Mouse (Mus musculus): ENCODE data around the gene Taf3.
A peak's percentile ranks its signal among the peaks of the same experiment; 100 is the strongest.

Taf3 gene

DNA sequence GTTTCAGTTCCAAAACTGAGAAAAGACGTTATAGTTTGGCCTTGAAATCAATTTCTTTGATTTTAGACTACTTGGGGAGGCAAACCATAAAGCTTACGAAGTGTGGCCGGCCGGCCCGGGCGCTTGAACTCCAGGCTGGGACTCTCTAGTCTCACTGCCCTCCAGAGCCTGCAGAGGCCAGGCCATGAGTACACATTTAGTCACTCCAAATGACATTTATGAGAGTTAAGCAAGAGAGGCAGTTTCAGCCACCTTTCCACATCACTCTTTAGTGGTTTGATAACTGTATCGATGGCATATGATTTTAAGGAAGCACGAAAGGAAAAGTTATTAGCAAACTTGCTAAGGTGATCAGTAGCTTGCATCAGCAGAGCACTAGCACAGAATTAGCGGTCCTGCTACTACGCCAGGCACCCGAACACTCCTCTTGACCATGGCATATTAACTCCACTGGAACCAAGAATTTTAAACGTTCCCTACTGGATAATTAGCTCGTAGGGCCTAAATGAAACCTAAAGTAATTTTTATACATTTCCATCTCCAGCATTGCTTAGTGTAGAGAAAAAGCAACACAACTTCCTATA, 38.6 kb downstream of the Taf3 start:
- no peak for DNase-seq

DNA sequence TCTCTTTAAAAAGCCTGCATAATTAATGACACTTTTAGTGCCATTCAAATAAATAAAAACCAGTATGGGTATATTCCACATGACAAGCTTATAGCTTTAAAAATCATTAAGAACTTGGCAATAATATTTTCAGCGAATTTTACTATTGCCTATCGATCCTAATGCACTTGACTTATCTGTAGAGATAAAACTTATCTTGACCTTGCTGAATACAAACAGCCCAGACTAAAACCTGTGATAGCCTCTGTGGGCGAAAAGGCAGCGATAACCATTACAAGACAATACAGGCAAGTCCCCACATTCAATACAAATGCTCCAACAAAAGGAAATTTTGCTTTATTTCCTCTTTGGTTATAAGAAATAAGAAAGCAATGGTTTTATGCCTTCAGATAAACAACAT, 39.8 kb downstream of the Taf3 start:
- no peak for DNase-seq

DNA sequence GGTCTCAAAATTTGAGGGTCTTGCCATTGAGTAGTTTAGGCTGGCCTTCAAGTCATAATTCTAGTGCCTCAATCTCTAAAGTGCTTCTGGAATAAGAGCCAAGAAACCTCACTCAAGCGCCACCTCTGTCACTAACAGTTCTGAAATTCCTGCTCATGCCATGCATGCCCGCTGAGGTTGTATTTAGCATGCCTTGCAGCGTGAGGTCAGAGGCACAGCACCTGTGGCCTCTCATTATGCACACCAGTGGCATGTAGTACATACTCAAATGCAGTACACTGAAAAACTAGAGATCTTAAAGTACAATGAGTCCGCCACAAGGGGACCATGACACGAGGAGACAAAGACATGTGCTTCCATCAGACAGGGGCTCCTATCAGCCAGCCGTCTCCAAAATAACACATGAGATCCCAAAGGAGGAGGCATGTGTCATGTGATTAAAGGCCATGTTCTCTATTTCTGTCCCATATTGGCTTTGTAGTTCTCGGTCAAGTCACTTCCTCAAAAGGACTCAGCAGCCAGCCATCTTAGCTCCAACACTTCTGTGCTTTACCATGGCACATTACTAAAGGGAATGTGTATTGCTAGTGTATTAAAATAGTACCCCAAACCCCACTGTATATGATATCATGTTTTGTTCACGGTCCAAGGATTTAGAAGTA, 43.3 kb downstream of the Taf3 start:
- peak; percentile 22 for DNase-seq

DNA sequence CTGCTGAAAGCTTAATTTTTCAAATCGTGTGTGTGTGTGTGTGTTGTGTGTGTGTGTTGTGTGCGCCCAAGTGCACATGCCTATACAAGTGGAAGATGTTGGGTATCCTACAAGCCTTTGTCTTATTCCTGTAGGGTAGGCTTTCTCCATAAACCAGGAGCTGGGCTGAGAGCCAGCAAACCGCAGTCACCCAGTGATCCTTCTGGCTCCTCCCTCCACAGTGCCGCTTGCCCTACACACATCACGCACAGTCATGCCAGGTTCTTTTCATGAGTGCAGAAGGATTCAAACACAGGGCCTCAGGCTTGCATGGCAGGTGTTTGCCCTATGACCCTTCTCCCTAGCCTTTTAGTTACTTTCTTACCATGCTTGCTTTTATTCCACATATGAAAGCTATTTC, 45.0 kb downstream of the Taf3 start:
- peak; percentile 38 for DNase-seq

DNA sequence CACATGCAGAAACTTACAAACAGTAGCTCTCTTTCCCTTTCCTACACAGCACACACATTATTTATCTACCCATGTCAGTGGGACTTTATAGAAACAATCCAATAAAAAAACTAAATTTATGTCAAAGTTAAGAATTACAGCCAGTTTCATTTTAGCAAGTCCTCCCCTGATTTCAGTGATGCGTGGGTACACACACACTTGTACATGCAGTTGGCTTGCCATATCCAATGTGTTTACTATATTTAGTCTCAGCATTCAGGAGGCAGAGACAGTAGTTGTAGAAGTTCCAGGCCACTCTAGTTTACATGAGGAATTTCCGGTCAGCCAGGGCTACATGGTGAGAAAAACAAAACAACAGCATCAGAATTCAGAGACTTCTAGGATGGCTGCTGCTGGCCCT, 46.8 kb downstream of the Taf3 start:
- no peak for DNase-seq

DNA sequence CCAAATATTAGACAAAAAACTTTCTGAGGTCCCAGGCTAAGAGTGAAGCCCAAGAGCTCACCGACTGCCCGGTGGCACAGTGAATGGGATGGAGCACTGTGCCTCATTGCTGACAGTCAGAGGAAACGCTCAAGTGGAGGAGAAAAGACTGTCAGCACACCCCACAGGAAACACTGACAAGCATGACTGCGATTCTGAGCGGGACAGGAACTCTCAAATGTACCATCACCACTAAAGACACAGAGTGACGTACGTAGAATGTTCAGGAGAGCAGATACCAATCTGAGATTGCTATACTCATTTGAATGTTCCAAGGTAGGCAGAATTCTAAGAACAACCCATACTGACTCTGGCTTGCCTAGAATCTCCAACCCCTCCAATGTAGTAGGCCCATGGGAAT, 50.9 kb downstream of the Taf3 start:
- no peak for DNase-seq

DNA sequence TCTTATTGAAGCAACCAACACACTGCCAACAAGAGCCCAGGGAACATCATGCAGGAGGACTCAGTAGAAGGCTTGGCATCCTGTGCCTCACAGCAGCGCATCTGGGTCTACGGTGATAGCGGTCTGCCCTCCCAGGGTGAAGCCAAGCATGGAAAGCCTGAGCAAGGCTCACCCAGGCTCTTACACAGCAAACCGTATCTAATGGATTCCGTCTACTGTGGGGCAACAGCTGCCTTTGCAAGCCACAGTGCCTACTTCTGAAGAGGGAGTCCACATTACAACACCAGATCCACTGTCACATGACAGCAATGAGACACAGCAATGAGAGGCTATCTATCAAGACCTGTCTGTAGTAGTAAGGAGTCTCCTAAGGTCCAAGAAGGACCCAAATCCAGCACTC, 52.3 kb downstream of the Taf3 start:
- DNase-seq, result no peak

DNA sequence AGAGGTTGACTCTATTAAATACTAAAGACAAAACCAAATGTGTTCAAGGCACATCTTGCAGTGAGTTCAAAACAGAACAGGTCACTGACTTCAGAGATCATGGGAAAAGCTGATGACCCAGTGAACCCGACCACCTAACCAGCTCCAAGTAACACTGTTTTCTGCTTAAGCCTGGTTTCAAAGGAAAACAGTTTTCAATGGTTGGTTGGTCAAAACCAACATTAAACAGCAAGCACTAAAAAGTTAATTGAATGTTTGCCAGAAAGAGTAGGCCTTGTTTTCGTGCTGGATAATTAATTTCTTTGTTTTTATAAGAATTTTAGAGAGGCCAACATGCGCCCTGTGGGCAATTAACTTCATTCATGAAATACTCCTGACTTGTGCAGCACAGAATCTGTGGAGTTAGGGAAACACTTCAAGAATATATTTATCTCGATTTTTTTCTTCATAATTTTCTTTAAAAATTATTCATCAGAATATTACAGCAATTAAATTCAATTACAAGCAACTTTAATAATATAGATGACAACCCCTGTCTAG, 57.6 kb downstream of the Taf3 start:
- DNase-seq, result no peak

DNA sequence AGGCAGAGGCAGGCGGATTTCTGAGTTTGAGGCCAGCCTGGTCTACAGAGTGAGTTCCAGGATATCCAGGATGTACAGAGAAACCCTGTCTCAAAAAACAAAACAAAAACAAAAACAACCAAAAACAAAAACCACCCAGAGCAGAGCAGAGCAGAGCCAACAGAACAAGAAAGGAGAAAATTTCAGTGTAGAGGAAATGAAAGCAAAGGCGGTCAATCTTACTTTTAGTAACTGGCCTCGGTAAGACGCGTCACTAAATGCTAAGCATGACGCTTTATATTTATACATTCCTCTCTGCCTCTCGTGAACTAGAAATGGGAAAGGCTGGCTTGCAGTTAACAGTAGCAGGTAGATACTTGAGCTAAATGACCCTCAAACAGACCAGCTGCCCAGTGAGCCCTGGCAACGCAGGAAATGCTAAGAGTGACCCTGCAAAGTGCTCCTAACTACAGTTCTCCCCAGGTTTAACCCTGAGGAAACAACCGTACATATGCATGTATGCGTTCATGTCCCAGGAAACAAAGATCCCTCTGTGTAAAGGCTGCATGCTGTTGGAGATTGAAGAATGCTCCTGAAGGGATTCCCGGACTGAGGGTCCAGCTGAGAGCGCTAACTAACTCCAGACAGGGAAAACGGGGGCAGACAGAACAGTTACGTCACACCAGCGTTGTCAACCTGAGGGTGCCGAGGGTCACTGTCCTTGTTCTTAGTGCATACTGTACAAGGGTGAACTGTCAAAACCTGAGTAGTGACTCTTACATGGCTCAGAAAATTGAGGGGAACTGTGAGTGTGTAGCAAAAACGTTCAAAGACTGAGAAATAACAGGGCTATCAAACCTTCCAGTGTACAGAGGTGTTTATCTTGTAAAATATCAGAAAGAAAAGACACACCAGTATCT, 58.5 kb downstream of the Taf3 start:
- DNase-seq, result no peak

DNA sequence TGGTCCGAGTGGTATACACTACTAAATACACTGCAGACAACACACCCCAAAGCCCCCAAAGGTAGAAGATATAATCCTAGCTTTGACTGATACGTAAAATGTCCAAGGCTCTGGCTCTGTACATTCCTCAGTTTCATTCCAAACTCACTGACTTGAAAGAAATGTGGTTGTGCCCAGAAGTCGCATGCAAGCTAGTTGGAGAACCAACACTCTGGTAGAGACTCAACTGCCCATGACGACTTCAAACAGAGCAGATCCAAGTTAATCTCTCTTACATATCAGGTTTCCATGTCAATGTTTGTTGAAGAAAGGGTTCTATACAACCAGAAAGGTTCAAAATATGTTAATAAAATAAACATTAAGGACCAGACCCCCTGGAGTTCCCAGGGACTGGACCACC, 60.1 kb downstream of the Taf3 start:
- DNase-seq, result no peak

DNA sequence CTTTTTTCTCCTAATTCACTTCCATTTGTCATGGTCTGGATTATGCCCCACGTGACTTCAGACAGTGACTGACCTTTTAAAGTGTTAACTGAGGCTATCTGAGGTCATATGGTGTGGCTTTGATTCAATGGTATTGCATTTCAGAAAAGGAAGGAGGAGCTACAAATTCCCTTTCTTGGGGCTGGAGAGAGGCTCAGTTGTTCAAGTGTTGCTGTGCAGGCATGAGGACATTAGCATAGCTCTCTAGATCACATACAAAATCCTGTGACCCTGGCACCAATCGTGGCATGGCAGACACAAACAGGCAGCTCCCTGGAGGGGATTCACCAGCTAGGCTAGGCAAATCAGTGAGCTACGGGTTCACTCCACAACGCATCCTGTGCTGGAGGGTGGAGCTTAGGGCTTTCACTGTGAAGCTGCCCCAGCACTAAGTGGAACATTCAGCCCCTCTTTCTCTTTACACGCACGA, 62.4 kb downstream of the Taf3 start:
- DNase-seq, result no peak

DNA sequence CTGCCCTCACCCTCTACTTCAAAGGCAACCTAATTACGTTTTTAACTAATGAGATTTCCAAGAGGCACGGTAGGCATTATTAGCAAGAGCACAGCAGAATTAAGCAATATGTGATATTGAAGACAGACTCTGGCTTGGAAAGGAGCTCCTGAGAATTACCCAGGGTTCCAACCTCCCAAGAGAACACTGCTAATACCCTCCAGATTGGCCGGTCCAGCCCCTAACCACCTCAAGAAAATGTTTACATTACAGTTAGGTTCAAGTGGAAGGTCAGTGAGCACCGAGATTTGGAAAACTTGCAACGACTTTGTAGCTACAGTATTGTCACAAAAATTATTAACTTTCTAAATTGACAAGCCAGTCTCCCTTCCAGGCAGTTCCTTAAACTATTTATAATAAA, 66.0 kb downstream of the Taf3 start:
- no peak for DNase-seq

DNA sequence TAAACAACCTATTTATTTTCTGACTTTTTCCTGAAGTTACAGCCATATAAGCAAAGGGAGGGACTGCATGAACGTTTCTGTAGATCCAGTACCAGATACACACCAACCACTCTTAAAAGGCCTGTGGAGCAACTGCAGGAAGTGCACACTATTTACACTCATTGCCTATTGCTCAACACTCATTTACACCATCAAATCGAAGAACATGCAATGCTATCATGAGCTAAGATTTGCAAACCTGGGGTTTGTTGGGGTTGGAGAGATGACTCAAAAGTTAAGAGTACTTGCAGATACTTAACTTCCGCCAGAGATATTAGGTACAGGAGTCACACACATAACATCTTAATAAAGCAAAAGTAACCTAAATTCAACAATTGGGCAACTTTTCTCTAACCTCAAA, 76.5 kb downstream of the Taf3 start:
- DNase-seq, result no peak

DNA sequence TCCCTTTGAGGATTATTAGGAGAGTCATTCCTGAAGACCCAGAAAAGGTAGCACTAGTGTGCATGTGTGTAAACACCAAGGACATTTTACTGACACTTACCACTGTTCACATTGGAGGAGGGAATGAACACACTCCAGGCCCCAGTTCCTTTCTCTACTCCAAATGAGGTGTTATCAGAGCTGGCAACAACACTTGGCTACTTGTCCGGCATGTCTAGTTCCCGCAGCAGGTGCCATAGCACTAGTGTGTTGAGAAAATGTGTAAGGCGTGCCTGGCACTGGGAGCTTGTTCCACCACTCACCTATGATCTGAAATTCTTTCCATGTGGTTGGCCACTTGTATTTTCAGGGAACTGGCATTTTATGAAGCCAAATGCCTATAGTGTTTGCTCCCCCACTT, 77.8 kb downstream of the Taf3 start:
- no peak for DNase-seq

DNA sequence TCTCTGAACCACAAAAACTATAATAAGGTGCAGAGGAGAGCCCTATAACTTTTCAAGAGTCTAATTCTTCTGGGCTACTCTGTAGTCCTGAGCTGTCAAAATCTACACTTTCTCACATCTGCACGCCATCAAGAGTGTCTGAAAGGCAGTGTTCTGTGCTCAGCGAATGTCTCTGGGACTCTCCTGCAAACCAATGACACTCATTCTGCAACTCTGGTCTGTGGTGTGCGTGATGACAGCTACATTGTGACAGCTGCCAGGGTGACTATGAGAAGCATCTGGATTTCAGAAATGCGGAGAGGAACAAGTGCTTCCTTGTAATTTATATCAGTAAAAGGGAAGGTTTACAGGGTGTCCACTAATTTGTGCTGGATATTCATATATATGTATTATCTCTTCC, 78.2 kb downstream of the Taf3 start:
- DNase-seq, result no peak

DNA sequence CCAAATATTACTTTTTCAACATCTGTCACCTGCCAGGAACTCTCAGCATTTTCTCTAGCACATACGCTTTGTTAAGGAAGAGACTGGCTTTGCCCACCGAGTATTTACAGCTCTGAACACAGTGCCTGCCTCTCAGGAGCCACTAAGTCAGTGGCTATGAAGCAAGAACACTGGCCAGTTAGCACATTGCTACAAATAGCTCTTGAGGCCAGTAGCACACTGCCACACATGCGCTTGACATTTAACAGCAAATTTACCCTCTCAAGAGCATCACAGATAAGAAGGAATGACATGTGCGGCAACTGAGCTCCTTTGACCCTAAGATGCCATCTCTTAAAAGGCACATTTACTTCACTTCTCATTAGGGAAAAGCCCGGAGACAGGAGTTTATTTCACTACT, 78.7 kb downstream of the Taf3 start:
- DNase-seq, result no peak

DNA sequence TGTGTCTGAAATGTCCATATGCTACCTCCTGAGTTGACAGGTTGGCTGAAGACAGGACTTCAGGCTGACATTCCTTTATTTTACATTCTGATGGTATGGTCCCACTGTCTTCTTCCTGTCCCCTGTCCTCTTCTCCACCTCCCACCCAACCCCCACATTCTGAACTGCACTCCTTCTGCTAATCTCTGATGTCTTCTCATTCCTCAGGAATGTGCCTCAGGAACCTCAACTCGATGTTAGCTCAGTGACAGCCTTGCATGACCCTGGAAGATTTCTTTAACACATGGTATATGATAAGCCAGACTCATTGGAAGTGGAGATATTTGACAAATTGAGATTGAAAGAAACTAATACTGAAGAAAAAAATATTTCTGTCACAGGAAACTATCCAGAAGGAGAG, 81.8 kb downstream of the Taf3 start:
- DNase-seq, result no peak

DNA sequence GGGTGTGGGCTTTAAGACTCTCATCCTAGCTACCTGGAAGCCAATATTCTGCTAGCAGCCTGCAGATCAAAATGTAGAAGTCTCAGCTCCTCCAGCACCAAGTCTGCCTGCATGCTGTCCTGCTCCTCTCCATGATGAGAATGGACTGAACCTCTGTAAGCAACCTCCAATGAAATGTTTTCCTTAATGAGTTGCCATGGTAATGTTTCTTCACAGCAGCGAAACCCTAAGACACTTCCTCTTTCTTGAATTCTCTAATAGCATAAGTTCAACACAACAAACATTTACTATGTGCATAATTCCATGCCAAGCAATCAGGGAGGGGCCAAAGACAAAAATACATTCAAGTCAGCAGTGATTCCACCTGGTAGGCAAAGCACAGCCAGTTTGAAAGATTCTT, 82.8 kb downstream of the Taf3 start:
- DNase-seq, result no peak

DNA sequence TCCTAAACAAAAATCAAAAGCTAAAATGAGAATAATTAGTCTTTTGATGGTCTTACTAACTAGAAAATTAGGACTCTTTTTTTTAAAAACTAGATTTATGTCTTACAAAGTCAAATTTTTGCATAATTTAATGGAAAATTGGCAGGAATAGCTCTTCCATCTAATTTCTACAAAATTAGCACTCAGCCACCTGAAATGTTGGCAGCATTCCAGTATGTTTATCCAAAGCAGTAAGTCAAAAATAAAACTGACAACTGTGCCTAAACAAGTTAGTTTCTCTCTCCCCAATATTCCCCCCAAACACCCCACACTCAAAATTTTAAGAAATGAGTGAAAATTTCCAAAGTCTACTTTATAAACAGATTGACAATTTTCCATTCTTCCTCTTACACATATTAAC, 85.5 kb downstream of the Taf3 start:
- no peak for DNase-seq

DNA sequence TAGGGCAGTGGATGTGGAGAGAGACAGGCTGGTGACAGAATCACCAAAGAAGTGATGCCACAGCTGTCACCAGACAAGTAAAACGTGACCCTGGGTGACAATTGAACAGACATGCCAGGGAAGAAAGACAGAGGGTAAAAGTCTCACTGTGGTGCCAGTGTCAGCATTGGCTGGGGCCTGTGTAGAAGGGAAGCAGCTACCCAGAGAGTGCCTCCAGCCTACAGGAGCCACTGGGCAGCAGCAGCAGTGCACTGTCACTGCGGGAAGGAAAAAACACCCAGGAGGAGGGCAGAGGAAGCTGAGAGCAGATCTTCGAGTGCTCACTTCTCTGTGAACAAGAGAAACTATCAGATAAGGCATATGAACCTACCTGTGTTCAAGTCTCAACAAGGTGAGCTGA, 86.7 kb downstream of the Taf3 start:
- DNase-seq, result no peak

DNA sequence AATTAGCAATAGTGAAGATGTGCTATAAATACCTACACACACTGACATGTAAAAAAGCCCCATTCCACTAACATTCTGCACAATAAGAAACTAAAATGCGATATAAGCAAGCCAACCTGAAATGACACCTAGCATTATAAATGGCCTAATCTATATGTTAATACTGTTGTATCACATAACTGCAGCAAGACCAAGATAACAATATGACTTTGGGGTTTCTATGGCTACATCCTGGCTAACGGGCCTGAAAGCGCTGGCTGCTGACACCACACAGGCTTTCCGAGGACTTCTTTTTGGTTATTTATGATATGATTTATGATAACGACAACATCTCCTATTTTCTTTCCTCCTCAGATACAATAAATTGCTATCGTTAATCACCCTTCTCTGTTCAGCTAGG, 90.4 kb downstream of the Taf3 start:
- no peak for DNase-seq

DNA sequence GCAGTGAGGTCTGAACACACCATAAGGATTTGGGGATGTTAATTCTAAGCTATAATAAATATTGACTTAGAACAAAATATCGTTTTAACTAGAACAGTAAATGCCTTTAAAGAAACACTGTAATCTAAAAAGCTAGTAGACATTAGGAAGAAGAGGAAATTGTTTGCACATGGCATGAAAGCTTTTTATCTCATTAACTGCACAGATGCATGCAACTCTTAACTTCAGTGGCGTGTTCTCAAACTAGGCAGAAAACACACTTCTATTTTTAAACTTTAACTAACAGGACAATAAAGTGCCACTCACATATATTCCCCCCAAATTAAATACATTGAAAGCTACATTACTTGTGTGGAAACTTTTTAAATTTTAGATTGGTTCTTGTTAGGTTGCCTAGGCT, 91.8 kb downstream of the Taf3 start:
- no peak for DNase-seq

DNA sequence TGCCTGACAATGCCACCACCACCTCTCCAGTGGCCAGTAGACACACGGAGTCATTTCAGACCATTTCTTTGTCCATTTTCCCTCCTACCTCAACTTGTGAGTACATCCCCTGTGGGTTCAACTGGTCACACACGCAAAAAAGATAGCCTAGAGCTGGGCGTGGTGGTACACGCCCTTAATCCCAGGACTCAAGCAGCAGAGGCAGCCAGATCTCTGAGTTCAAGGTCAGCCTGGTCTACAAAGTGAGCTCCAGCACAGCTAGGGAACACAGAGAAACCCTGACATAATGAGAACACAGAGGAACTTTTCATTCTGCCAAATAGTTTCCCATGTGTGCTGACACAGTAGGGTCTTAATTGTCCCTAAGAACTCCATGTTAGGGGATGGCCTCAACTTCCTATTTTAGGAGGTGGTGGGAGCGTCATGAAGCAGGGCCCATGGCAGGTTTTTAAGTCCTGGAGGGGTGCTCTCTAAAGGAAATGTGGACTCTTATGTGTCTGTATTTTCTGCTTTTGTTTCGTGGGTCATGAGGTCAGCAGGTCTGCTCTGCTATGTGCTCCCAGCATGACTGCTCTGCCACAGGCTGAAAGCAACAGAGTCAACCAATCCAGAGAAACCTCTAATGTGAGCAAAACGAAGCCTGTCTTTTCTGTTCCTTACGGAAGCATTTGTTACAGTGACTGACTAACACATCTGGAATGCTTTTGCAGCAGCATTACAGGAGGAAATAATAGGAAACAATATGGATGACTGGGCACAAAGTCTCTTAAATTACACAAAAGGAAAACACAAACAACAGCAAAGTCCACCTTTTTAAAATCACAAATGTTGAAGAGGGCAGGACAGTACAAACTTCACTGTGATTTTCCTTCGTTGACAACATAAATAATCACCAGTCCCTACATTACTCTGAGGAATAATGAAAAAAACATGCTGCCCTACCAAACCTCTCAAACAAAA, 92.5 kb downstream of the Taf3 start:
- no peak for DNase-seq

Measured in kidney, adult 18-20 months (tissue).